Mouse (Mus musculus) ES-Bruce4 (cell line): ENCODE results near the gene Tnrc6c. TPM values are rescaled to one million over a fixed set of nuclear protein-coding genes. Genes with fewer than 3 reads are reported as not detected.
A peak's percentile ranks its signal among the peaks of the same experiment; 100 is the strongest.

Experiments used
- H3K27ac ChIP-seq: 2 replicates; pipeline ENCODE4 v1.5.1; 2012; ENCODE audit warnings: low read length, inconsistent platforms; ENCODE audit not compliant: insufficient read depth
- H3K27me3 ChIP-seq: 2 replicates; pipeline ENCODE4 v1.6.1; 2012; ENCODE audit warnings: mild to moderate bottlenecking, low read length, inconsistent platforms; ENCODE audit not compliant: control insufficient read depth, poor library complexity, insufficient read depth, severe bottlenecking
- H3K36me3 ChIP-seq: 2 replicates; pipeline ENCODE4 v1.6.1; 2012; ENCODE audit warnings: inconsistent platforms, mild to moderate bottlenecking, low read length, moderate library complexity; ENCODE audit not compliant: control insufficient read depth, poor library complexity, insufficient read depth, severe bottlenecking
- H3K4me1 ChIP-seq: one replicate; pipeline ENCODE4 v1.8.1; 2011; ENCODE audit warnings: low read length; ENCODE audit not compliant: control insufficient read depth, insufficient read depth
- H3K4me3 ChIP-seq: 2 replicates; pipeline ENCODE4 v1.5.1; 2011; ENCODE audit warnings: low read depth, mild to moderate bottlenecking, low read length
- H3K9ac ChIP-seq: 2 replicates; pipeline ENCODE4 v1.6.1; 2012; ENCODE audit warnings: low read depth, mild to moderate bottlenecking, inconsistent platforms; ENCODE audit not compliant: poor library complexity, severe bottlenecking
- H3K9me3 ChIP-seq: replicated peaks from 2 replicates; pipeline ENCODE4 v1.6.1; 2012; ENCODE audit warnings: mild to moderate bottlenecking, low read length, inconsistent platforms; ENCODE audit not compliant: control insufficient read depth, poor library complexity, insufficient read depth, severe bottlenecking
- CTCF ChIP-seq: IDR thresholded peaks from one replicate; pipeline ENCODE4 v1.8.1; 2011; ENCODE audit warnings: low read depth, low read length
- EP300 ChIP-seq: IDR thresholded peaks from 2 replicates; pipeline ENCODE4 v1.6.1; 2011; ENCODE audit warnings: low read depth, low read length; ENCODE audit not compliant: insufficient read depth
- POLR2A ChIP-seq: IDR thresholded peaks from one replicate; pipeline ENCODE4 v1.8.1; 2011; ENCODE audit warnings: low read length; ENCODE audit not compliant: insufficient read depth
- polyA plus RNA-seq: library from polyadenylated mRNA; stranded (reverse); fragments of >200 nt; gene quantifications from 2 replicates; pipeline ENCODE4 v1.2.4, GENCODE M21; 2011; ENCODE audit warnings: low read depth; ENCODE audit not compliant: missing spikeins, insufficient read depth, insufficient read length

Tnrc6c gene
- polyA plus RNA-seq, 1 experiment, result 28.6 TPM

GRCm38 (mm10) chr11:117678740-117679139 lies 24.7 kb downstream of the Tnrc6c start:
- no peaks in the 10 kb centered on the region for H3K9me3 ChIP-seq
- no peak overlapping the region for H3K27ac ChIP-seq
- no peak overlapping the region for H3K4me3 ChIP-seq
- no peak overlapping the region for H3K9ac ChIP-seq
- no peaks in the 10 kb centered on the region for H3K4me1 ChIP-seq
- no peaks in the 10 kb centered on the region for H3K36me3 ChIP-seq
- TF ChIP-seq CTCF (no peak), EP300 (no peak), POLR2A (no peak)
- H3K27me3 ChIP-seq, result no peaks in the 10 kb centered on the region

- peak; percentile 59; the same call in 1 of the 2 replicates for TF ChIP-seq EP300
- TF ChIP-seq CTCF, result no peak
- no peak for TF ChIP-seq POLR2A
- Histone ChIP-seq H3K4me3 (no peak overlapping the region), H3K4me1 (peaks cover 3% of the 10 kb centered on the region), H3K27ac (peak overlapping the region; percentile 9), H3K36me3 (no peaks in the 10 kb centered on the region), H3K27me3 (no peaks in the 10 kb centered on the region), H3K9ac (no peak overlapping the region), H3K9me3 (no peaks in the 10 kb centered on the region)
These were observed 30.6 kb downstream of the Tnrc6c start for GRCm38 (mm10) chr11:117684640-117685039.

DNA sequence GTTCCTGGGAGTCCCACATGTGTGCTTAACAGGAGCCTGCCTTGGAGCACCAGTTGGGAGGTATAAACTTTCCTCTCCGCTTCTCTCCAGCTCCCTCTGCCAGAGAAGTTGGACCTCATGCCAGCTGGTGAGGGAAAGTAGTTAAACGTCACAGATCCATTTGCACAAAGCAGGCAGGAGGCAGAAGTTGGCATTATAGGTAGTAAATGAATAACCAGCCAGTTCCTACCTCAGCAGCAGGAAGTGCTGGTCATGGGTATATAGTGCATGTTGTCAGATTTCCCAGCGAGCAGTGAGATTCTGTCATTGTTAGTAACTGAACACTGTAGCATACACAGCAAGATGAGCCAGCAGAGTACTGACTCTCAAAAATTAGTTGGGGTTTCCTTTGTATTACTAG lies 31.4 kb downstream of the Tnrc6c start:
- H3K9me3 ChIP-seq, result no peaks in the 10 kb centered on the region
- no peak overlapping the region for H3K4me3 ChIP-seq
- no peaks in the 10 kb centered on the region for H3K27me3 ChIP-seq
- peaks cover 3% of the 10 kb centered on the region for H3K4me1 ChIP-seq
- H3K36me3 ChIP-seq, result no peaks in the 10 kb centered on the region
- TF ChIP-seq CTCF (no peak), EP300 (no peak), POLR2A (no peak)
- peak overlapping the region; percentile 49; the same call in 1 of the 2 replicates for H3K9ac ChIP-seq
- peak overlapping the region; percentile 82 for H3K27ac ChIP-seq

DNA sequence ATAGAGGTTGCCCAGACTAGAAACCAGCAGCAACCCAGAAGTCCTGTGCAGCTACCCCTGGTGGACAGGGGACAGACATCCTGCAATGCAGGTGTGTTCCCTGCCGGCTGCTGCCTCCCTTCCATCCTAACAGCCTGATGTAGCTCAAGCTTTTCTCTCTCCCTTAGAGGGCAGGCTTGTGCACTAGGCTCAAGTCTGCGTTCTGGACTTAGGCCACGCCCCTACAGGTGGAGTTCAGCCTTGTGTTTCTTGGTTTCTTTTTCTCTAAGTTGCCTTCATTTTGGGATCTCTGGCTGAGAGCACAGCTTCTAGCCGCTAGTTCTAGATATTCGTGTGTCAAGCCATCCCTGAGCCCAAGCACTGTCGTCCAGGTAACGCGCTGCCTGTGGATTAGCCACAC lies 31.9 kb downstream of the Tnrc6c start:
- H3K9ac ChIP-seq, result no peak overlapping the region
- no peak overlapping the region for H3K4me3 ChIP-seq
- peaks cover 3% of the 10 kb centered on the region for H3K4me1 ChIP-seq
- H3K27me3 ChIP-seq, result no peaks in the 10 kb centered on the region
- no peaks in the 10 kb centered on the region for H3K9me3 ChIP-seq
- no peak for TF ChIP-seq POLR2A
- 0 out of 2 replicates have a peak, but pooled peaks have one; percentile 29 for TF ChIP-seq EP300
- peak; percentile 84 for TF ChIP-seq CTCF
- peak overlapping the region; percentile 82; the same call in 1 of the 2 replicates for H3K27ac ChIP-seq
- H3K36me3 ChIP-seq, result no peaks in the 10 kb centered on the region

DNA sequence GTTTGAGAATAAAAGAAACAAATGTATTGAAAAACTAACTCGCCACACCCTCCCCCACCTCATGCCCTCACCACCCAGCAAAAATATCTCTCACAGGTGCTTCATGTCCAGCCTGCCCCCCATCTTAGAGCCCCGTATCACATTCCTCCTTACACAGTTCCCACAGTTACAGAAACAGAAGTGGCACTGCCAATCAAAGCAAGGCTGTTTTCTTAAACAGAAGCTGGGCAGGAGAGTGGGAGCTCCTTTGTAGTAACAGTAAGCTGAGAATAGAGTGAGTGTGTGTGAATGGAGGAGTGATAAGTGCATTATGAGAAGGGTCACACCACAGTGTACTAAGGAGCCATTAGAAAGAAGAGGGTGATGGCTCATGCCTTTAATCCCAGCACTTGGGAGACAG lies 34.5 kb downstream of the Tnrc6c start:
- TF ChIP-seq POLR2A (no peak), CTCF (no peak), EP300 (no peak)
- H3K27me3 ChIP-seq, result no peaks in the 10 kb centered on the region
- H3K27ac ChIP-seq, result no peak overlapping the region
- no peak overlapping the region for H3K9ac ChIP-seq
- no peaks in the 10 kb centered on the region for H3K9me3 ChIP-seq
- peaks cover 3% of the 10 kb centered on the region for H3K4me1 ChIP-seq
- no peak overlapping the region for H3K4me3 ChIP-seq
- H3K36me3 ChIP-seq, result no peaks in the 10 kb centered on the region

- H3K4me1 ChIP-seq, result peaks cover 1% of the 10 kb centered on the region
- H3K4me3 ChIP-seq, result no peak overlapping the region
- no peaks in the 10 kb centered on the region for H3K9me3 ChIP-seq
- H3K9ac ChIP-seq, result no peak overlapping the region
- no peak overlapping the region for H3K27ac ChIP-seq
- no peaks in the 10 kb centered on the region for H3K27me3 ChIP-seq
- H3K36me3 ChIP-seq, result no peaks in the 10 kb centered on the region
- TF ChIP-seq EP300 (no peak), POLR2A (no peak)
These were observed 37.2 kb downstream of the Tnrc6c start for GRCm38 (mm10) chr11:117691311-117691710.
